Mouse (Mus musculus) natural killer cell, adult 2 months (primary cell): Measurements from ENCODE around the gene Fbxo2.

ENCODE experiments used
- DNase-seq, 2 experiments: peaks; one replicate each; pipeline ENCODE4 v3.0.0; 2022; ENCODE audit warnings: low spot score in 2 of 2

The Fbxo2 gene

DNA sequence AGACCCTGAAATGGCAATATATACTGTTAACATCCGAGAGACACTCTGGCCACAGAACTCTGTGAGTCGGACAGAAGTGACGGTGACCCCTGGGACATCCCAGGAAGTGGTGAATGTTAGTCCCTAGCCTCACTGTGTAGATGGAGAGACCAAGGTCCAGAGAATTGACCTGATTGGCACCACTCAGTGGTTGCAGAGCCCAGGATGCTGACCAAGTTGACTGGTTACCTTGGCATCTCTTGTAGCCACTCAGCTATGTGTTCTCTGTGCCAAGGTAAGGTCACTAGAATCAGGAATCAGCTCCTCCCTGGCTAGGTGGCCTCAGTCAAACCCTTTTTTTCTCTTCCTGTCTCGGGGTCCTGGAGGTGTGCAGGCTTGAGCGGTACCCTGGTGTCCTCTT is 16.7 kb upstream of the Fbxo2 start:
- DNase-seq: no peak

DNA sequence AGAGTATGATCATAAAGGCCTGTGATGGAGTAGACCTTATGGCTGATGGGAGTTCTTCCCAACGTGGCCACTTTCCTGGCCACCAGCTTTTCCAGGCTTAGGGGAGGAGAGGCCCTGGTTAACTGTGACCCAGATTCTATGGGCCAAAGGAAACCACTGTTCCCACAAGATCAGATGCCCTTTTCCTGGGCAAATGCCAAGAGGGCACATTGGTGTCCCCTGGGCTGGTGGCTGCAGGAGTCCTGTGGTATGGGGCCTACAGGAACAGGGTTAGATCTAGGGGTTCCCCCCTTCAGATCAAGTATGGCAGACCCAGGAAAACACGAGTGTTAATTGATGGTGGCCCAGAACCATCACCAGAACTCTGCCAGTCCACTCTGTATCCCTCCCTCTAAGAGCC is 12.7 kb upstream of the Fbxo2 start:
- no peak for DNase-seq

DNA sequence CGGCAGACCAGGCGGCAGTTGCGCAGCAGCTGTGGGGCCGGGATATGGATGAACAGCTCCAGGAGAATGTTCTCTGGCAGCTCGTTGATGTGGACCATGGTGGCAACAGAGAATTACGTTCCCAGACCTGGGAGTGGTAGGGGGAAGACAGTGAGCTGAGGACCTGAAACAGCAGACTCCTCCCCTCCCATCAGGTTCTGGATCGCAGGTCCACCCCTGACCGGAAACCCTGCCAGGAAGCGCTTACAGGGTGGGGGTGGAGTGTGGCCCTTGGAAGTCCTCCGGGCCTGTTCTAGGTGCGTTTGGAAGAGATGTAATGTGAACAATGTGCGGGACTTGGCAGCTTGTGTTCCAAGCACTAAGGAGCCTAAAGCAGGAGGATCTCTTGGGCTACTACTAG is 10.9 kb upstream of the Fbxo2 start:
- no peak for DNase-seq

DNA sequence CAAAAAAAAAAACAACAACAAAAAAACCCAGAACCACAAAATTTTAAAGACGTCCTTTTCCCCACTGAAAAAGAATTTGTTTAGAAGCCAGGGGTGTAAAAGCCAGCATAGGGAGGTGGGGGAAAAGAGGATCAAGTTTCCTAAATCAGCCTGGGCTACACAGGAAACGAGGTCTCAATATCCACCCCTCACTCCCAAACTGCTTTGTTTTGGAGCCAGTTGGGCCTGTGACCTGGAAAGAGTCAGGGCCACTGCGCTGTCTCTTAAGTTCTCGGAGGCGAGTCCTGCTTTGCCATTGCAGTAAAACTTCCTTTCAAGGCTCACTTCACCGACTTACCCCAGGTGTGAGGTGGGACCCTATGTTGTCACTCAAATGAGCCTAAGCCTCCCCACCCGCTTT is 10.2 kb upstream of the Fbxo2 start:
- no peak for DNase-seq

DNA sequence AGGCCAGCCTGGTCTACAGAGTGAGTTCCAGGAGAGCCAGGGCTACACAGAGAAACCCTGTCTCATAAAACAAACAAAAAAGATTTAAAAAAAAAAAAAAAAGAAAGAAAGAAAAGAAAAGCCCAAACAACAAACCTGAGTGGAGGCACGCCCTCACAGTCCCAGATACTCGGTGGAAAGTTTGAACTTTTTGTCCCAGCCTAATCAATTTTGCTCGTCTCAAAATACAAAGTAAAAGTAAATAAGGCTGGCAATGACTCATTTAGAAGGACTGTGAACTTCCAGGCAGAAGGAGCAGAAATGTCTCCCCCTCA is 9.5 kb upstream of the Fbxo2 start:
- no peak for DNase-seq

DNA sequence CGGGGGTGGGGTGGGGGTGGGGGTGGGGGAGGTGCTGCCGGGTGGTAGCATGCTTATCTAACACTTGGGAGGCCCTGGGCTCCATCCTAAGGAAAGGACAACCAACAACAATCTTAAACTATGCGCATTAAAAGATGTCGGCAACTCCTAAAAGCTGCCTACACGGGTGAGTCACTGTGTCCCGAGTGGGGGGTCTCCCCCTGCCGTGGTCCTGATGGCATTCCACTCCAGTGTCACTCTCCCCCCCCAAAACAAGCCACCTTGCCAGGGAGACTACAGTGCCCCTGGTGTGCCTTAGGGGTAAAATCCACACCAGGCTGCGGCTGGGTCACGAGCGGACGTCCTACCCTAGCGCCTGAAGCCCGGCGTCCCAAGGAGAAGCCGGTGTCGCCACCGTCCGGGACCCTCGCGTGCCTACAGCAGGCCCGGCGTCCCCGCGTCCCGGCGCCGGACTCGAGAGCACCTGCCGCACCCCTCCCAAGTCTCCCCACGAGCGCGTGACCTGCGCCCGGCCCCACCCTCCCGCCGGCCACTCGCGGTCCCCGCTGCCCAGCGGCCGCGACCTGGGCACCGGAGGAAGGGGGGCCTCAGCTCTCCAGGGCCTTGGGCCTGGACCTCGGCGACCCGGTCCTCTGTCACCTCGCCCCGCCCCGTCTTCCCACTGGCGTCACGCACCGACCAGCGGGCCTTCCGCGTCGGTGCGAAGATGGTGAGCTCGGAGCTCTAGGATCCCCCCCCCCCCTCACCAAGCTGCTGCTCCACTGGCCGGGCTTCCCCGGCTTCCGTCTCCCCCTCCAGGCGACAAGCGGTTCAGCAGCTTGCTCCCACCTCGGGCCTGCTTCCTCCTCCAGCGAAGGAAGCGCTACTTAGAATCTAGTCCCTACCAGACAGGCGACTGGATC is 8.9 kb upstream of the Fbxo2 start, which contains the start of gene Fbxo6:
Fbxo6 (minus strand) TSS at position 874 of the 902 bp plus-strand sequence.
- DNase-seq: peak; percentile 82 to 85

DNA sequence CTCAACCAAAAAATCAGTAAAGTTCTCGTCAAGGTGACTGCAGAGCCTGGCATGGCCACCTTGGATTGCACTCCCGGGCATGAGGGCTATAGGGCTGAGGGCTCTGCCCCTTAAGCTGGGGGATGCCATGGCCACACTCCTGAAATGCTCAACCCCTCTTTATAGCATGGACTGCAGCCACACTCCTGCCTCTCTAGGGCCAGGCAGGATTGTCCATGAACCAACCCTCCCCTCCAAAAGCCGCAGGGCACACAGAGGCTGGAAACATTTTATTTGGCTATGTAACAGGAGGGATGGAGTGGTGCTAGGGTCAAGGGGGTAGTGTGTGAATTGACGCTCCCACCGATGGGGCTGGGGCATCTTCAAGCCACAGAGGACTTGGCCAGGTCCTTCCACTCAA is 7.9 kb upstream of the Fbxo2 start:
- no peak for DNase-seq

DNA sequence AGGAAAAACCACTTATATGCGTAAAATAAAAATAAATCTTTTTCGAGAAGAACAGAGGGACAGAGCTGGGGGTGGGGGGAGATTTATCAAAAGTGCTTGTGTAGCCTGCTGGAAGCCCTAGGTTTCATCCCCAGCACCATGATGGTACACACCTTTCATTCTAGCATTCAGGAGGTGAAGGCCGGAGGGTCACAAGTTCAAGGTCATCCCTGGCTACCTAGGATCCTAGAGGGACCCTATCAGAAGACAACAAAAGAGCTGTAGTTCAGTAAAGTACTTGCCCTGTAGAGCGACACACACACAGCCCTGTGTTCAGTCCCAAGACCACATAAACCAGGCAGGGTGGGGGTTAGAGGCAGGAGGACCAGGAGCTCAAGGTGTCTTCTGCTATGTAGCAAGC is 6.4 kb upstream of the Fbxo2 start:
- no peak for DNase-seq

DNA sequence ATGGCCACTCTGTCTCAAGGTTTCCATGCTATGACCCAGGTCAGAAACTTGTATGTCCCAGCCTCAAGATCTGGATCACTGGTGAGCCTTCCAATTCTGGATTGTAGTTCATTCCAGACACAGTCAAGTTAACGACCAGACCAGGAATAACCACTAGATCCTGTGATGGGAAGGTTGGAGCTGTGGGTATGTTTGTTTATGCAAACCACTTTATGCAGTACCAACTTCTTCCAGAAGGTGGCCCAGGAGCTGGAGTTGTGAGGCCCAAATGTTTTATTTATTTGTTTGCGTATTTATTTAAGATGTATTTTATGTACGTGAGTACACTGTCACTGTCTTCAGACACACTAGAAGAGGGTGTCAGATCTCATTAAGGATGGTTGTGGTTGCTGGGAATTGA is 5.4 kb upstream of the Fbxo2 start:
- peak in 1 of 2 experiments; percentile 34 for DNase-seq

DNA sequence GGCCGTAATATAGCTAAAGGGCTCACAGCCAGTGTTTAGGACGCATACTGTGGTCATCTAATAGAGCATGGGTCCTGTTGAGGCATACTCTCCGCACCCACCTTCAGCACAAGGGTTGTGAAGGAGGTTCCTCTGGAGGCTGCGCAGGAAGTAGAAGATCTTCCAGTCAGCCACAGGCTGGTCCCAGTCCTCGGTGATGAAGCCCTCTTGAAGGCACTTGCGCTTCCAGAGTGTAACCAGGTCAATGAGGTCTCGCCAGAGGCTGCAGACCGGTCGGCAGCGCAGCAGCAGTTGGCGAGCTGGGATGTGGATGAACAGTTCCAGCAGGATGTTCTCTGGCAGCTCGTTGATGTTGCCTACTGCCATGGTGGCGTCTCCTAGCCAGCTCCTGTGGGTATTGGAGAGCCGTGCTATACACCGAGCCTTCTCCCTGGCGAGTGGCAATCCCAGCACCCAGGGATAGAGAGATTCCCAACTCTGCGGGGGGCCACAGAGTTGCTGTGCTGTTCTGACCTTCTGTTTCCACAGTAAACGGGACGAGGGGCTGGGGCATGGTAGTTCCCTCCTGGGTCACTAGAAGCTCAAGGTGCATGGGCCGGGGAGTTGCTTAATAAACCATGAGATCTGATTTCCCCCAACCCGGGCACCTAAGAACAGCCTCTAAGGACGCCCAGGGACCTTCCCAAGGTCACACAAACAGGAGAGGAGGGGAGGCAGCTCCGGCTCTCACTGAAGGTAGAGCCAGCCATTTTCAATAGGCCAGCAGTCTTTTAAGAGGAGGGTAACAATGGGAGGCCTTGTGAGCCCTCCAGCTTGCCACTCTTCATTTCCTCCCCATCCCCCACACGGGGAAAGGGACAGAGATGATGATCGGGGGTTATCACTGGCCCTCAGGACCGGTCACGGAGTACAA is 1.7 kb upstream of the Fbxo2 start:
- no peak for DNase-seq

DNA sequence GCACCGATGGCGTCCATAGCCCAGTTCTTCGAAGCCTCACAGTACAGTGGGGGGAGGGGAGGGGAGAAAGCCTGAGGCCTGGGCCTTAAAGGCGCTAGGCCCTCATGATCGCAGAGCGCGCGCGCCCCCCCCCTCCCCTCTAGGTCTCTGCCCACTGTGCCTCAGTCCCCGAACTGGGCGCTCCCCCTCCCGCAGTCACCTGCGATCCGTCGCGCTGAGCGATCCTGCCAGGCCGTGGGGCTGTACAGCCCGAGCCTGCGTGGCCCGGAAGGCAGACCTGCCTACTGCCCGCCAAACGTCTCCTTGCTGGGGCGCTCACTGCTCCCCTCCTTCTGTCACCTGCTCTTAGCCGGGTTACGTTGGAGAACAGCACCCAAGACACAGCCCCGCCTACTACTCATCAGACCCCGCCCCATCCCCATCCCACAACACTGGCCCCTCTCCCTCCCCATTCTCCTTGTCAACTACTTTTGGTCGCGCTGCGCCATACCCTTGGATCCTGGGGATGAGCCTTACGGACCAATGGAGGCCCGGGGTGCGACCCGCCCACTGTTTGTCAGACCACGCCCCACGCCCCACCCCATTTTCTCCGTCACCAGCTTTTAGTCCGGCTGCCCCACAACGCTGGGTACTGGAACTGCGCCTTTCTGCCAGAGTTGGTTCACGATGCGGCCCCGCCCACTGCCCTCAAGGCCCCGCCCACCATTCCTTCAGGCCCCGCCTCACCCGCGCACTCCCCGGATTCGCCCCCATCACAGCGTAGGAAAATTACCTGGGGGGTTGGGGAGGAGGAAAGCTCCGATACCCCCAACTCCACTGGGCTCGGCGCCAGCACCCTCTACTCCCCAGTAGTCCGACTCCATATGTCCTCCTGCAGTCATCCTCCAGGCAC is 631 bp upstream of the Fbxo2 start:
- DNase-seq: peak; percentile 87 to 92

DNA sequence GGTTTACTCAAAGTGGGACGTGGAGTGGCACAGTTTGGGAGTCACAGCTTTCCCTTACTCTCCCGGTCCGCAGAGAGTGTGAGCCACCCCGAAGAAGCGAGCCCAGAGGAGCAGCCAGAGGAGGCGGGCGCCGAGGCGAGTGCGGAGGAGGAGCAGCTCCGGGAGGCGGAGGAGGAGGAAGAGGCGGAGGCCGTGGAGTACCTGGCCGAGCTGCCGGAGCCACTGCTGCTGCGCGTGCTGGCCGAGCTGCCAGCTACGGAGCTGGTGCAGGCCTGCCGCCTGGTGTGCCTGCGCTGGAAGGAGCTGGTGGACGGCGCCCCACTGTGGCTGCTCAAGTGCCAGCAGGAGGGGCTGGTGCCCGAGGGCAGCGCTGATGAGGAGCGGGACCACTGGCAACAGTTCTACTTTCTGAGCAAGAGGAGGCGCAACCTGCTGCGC is 3.6 kb downstream of the Fbxo2 start:
- DNase-seq: peak; percentile 71 to 79

DNA sequence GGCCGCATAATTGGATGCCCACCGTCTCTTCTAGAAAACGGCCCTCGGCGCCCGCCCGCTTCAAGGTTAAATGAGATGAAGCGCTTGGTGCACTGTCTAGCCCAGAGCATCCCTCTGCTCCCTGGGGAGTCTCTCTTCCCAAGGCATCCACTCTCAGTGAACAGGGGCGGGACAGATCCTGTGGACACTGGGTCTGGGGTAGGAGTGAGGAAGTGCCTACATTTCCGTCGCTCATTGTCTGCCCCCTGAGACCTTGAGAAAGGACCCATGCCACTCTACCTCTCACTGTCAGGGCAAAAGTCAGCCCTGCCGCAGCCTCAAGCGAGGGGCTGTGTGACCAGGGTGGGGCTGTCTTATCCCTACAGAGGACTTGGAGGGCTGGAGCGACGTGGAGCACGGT is 4.0 kb downstream of the Fbxo2 start:
- DNase-seq: no peak

DNA sequence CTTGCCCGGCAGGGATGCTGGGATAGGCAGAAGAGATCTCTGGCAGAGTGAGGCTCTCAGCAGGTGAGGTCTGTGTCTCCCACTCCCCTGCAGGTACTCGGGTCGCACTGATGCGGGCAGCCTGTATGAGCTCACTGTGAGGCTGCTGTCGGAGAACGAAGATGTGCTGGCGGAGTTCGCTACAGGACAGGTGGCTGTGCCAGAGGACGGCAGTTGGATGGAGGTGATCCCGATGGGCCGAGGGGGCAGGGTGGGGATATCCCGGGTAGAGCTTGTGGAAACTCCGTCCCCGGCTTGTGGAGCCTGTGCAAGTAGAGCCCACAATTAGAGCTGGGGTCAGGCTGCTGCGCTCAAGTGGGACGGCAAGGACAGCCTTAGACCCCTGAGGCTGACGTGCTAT is 5.1 kb downstream of the Fbxo2 start:
- DNase-seq: no peak

DNA sequence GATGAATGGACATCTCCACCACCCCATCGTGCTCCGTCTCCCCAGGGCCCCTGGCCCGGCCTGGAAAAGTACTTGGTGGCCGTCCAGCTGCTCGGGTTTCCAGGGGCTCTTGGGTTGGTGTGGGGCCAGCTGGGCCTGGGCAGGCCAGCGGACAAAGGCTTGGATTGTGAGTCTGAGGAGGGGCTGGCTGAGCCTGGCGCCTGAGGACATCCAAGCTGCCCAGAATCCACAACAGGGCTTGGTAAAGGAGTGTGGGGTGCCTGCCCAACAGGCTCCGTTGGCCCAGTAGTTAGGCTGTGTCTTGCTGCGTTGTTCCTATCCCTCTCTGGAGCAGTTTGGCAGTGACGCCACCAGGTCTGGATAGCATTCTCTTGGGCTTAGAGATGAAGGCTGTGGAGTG is 6.0 kb downstream of the Fbxo2 start:
- DNase-seq: no peak

DNA sequence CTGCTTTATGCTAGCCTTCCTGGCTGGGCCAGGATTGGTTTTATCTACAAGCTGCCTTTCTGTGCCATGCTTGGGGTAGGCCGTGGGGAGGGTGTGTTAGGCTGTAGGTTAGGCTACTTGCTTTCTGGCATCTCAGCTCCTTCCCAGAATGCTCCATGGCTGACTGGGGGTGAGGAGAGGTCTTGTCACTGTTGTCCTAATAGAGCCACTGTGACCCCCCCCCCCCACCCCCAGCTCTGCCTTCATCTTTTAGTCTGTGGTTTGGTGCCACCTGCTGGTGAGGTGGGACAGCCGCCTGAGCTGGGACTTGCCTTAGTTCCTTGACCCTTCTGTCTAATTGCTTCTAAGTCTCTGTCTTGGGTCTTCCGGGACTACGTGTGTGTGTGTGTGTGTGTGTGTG is 6.6 kb downstream of the Fbxo2 start:
- DNase-seq: peak; percentile 60 to 74

DNA sequence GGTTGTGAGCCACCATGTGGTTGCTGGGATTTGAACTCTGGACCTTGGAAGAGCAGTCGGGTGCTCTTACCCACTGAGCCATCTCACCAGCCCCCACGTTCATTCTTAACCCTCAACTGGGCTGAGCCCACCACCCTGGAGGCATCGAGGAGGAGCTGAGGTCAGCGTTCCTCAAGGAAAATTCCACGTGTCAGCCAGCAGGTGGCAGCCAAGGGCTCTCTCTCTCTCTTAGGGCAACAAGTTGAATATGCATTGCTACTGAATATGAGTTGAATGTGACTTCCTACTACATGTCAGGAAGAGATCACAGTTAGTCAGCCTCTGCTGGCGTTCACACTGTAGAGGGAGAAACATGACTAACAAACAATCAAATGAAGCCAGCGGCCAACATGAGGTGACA is 7.9 kb downstream of the Fbxo2 start:
- DNase-seq: peak; percentile 36 to 59

DNA sequence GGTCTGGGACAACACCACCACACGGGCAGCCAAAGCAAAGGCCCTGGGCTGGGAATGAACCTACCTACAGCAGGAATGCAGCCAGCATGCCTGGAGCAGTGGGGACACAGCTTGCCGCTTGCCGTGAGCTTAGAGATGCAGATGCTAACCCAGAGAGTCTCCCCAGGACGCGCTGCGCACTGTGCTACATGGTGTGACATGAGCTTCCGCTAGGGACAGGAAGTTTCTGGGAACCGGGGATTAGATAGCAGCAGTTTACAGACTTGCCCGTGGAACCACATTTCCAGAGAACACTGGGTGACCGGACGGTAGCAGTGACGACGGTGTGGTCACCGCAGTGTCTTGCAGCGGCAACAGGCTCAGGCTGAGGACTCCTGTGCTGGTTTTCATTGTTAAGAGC is 9.2 kb downstream of the Fbxo2 start:
- no peak for DNase-seq

DNA sequence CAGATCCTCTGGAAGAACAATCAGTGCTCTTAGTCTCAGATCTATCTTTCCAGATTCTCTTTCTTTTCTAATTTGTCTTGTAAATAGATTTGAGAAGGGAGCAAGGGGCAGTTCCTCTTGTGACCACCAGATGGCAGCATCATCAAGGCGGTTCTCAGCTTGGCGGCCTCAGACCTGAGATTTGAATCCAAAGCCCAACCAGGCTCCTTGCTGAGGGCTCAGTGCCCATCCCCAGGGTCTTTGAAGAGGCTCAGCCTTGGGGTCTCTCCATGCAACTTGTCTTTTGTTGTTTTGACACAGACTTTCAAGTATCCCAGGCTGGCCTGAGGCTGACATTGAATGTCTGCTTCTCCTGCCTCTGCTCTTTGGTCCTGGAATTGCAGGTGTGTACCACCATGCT is 10.4 kb downstream of the Fbxo2 start:
- peak; percentile 31 to 53 for DNase-seq

DNA sequence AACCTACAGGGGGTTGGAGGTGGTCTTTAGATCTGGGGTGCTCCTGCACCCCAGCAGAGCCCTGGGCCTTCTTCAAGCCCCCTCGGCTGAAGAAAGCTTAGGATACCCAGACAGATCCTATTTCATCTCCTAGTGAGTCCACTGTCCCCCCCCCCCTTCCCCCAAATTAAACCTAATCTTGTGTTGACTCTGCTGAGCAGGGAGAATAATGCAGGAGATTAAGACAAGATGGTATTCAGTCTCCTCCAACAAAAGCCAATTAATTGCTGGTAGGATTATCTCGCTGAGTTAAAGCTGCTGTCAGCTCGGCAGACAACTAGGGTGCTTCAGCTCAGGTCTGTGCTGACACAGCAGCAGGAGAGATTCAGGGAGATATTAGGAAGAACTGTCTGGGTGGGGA is 10.8 kb downstream of the Fbxo2 start:
- DNase-seq: no peak

DNA sequence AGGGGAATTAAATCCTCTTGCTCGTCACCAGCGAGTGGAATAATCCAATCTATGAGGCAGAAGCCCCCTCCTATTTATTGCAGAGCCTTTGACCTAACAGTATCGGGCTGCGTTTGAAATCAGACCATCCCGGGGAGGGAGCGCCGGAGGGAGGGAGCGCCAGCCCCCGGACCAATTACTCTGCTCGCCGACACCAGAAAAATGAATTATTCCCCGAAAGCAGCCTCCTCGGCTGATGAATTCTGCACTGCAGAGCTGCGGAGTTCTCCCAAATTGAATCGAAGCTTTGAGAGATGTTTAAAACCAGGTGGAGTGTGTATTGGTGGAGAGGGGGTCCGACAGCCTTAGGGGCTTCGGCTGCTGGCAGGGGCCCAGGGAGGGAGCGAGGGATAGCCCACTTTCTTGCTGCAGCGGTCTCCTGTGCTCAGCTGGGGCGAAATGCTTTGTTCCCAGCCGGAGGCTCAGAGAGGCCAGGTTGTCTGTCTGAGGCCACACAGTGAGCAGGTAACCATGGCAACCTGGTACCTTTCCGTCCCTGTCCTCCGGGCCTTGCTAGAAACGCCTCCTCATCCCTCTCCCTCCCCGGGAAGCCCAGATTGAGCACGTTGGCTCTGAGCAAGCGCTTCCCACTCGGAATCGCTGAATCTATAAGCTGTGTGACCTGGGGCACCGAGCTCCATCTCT is 13.5 kb downstream of the Fbxo2 start:
- no peak for DNase-seq
